Mouse (Mus musculus) E14TG2a.4 (cell line): ENCODE data around the gene Lhb.

Experiments
- H3K27me3 ChIP-seq: 2 replicates; pipeline ENCODE4 v1.6.1; 2014; ENCODE audit warnings: low read length, control low read depth; ENCODE audit not compliant: insufficient read depth
- H3K36me3 ChIP-seq: 2 replicates; pipeline ENCODE4 v1.6.1; 2014; ENCODE audit warnings: low read length, control low read depth; ENCODE audit not compliant: insufficient read depth
- H3K4me1 ChIP-seq: replicated peaks from 2 replicates; pipeline ENCODE4 v1.6.1; 2014; ENCODE audit warnings: low read depth, low read length, control low read depth
- H3K4me3 ChIP-seq: replicated peaks from 2 replicates; pipeline ENCODE4 v1.5.1; 2014; ENCODE audit warnings: mild to moderate bottlenecking, low read length
- H3K9me3 ChIP-seq: 2 replicates; pipeline ENCODE4 v1.6.1; 2014; ENCODE audit warnings: low read length, control low read depth
- CTCF ChIP-seq: conservative IDR thresholded peaks from 2 replicates; pipeline ENCODE4 v1.5.1; 2014; ENCODE audit warnings: low read length
- NANOG ChIP-seq: IDR thresholded peaks from 2 replicates; pipeline ENCODE4 v1.6.1; 2014; ENCODE audit warnings: borderline replicate concordance, low read length, mixed read lengths
- POU5F1 ChIP-seq: IDR thresholded peaks from 2 replicates; pipeline ENCODE4 v1.6.1; 2014; ENCODE audit warnings: low read length, borderline replicate concordance

Gene Lhb

DNA sequence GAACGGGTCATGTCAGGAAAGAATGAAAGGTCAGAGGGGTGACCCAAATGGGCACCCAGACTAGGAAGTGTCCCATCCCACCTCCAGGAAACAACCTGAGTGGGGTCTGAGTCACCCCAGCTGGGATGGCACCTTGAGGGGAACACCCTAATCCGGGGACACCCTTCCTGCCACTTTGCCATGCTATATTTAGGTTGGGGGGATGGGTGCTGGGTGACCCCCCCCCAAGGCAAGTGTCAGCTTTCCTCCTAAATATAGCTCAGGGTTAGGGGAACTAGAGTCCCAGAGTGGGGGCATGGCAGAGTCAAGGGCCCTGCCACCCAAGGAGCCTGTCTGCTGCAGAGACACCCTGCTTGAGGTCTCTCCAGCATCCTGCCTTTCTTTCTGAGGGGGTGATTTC is 8.2 kb upstream of the Lhb start:
- TF ChIP-seq CTCF, result no peak
- no peak for TF ChIP-seq NANOG
- TF ChIP-seq POU5F1, result no peak
- no peak overlapping the region for H3K4me3 ChIP-seq
- no peaks in the 10 kb centered on the region for H3K9me3 ChIP-seq
- peaks cover 65% of the 10 kb centered on the region for H3K4me1 ChIP-seq
- H3K27me3 ChIP-seq, result peaks cover 85% of the 10 kb centered on the region
- H3K36me3 ChIP-seq, result no peaks in the 10 kb centered on the region

DNA sequence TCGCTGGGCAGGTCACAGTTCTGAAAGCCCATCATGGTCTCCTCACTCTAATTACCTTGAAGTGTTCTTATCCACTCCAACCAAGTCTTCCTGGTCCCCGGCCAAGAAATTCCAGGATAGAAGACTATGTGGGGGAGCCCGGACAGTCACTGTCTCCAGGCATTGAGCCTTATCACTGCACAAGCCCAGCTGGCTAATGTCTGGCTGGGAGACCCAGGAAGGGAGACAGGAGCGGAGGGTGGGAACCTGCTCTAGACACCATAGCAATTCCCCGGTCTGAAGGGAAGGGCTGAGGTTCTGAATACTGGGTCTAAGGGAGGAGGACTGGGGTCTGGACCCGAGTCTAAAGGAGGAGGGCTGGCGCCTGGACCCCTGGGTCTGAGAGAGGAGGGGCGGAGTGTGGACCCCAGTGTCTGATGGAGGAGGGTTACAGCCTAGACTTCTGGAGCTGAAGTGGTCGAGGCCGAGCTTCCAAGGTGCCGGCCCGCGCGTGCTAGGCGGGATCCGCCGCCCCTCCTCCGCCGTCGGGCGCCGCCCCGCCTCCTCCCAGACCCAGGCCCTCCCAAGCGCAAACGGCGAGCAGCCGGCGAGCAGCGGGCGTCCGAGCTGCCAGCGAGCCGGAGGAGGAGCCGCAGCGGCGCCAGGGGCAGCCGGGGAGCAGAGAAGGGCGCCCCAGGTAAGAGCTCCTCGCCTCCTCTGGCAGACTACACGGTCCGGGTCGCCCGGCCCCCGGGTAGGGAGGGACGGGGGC is 7.3 kb upstream of the Lhb start, which contains the start of gene Ntf5:
TSS of gene Ntf5 (plus strand) at position 583 of the 751 bp plus-strand sequence.
- peaks cover 79% of the 10 kb centered on the region for H3K27me3 ChIP-seq
- peaks cover 65% of the 10 kb centered on the region for H3K4me1 ChIP-seq
- no peaks in the 10 kb centered on the region for H3K36me3 ChIP-seq
- H3K9me3 ChIP-seq, result no peaks in the 10 kb centered on the region
- peak within 1 kb of the TSS; percentile 81 for H3K4me3 ChIP-seq
- TF ChIP-seq NANOG (no peak), CTCF (no peak), POU5F1 (no peak)

DNA sequence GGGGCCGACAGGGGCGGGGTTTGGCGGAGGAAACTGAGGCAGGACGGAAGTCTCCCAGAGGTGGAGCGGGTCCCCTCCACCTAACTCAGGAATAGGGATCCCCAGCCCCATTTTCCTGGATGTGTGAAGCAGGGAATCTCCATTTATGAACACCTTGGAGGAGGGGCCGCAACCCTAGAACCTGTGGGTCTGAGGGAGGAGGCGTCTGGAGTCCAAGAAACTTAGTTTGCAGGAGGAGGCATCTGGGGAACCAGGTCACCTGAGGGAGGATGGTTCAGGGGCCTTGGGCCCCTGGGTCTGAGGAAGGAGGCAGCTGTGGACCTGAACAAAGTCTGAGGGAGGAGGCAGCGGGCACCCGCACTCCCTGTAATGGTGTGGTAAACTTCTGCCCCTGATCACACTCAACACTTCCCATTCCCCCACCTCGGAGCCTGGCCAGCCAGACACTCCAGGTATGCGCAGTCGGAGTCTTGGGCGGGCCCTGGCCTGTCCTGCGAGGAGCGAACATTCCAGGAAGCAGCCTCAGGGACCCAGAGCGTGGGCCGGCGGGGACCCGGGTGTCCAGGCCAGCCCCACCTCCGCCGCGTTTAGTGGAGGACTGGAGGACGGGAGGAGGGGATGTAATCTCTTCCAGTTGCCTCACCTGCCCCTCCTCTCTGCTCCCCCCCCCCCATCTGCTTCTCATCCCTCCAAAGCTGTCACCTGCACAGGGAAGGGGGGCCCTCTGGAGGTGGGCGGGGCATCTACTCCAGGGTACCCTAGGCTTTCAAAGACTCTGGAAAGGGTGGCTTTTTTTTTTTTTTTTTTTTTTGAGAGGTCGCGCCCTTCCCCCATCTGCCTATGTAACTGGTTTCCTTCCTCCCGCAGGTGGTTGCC is 6.5 kb upstream of the Lhb start:
- TF ChIP-seq CTCF (no peak), NANOG (no peak), POU5F1 (no peak)
- Histone ChIP-seq H3K27me3 (peaks cover 79% of the 10 kb centered on the region), H3K9me3 (no peaks in the 10 kb centered on the region)

DNA sequence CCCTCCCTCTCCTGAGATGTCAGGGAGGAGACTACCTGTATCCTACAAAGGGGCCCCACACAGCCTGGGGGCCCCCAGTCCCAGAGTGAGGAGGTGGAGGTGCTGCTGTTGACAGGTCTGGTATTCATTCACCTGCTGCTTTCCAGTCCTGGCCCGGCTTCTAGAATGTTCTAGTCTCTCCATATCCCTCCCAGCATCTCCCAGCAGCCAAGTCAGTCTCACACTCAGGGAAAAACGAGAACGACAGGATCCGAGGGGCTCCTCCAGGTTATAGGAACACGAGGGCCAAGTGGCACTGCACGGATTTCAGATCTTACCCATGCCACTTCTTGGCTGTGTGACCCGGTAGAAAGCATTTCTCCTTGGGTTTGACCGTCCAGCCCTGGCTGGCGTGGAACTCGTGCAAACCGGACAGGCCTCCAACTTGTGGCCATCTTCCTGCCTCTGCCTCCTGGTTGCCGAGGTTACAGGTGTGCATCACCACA is 5.8 kb upstream of the Lhb start:
- peaks cover 69% of the 10 kb centered on the region for H3K4me1 ChIP-seq
- TF ChIP-seq POU5F1 (no peak), NANOG (no peak), CTCF (no peak)
- peaks cover 73% of the 10 kb centered on the region for H3K27me3 ChIP-seq
- H3K36me3 ChIP-seq, result no peaks in the 10 kb centered on the region
- peak overlapping the region; percentile 81 for H3K4me3 ChIP-seq
- no peaks in the 10 kb centered on the region for H3K9me3 ChIP-seq

More for the DNA sequence above, 6.5 kb upstream of the Lhb start:
- H3K36me3 ChIP-seq, result no peaks in the 10 kb centered on the region
- H3K4me1 ChIP-seq, result peaks cover 66% of the 10 kb centered on the region
- H3K4me3 ChIP-seq, result peak overlapping the region; percentile 81

DNA sequence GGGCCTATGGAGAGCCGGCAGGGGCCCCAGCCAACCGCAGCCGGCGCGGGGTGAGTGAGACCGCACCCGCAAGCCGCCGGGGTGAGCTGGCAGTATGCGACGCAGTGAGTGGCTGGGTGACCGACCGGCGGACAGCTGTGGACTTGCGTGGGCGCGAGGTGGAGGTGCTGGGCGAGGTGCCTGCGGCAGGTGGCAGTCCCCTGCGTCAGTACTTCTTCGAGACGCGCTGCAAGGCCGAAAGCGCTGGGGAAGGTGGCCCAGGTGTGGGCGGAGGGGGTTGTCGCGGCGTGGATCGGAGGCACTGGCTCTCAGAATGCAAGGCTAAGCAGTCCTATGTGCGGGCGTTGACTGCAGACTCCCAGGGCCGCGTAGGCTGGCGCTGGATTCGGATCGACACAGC is 5.0 kb upstream of the Lhb start:
- TF ChIP-seq POU5F1 (no peak), NANOG (no peak), CTCF (no peak)
- Histone ChIP-seq H3K27me3 (peaks cover 64% of the 10 kb centered on the region), H3K9me3 (no peaks in the 10 kb centered on the region), H3K36me3 (peaks cover 3% of the 10 kb centered on the region), H3K4me1 (peaks cover 78% of the 10 kb centered on the region), H3K4me3 (peak overlapping the region; percentile 81)

DNA sequence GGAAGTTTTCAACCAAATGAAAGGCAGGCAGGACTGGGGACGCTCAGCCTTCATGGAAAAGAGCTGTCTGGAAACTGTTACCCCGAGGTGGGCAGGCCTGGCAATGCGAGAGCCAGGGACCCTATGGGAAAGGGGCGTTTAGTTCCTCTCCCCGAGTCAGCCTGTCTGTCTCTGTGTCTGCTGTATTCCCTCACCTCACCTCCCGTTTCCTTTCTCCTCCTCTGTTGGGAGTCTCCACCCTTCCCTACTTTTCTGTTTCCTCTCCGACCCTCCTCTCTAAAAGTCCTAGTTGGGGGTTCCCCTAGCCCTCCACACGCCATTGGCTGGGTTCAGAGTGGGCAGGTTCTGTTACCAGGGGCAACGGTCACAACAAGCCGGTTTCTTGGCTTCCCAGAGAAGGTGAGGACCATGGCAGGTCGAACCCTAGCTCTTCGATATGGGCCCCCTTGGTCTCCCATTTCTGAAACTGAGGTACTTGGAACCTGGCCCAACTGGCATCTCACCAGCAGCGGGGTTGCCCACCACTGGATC is 2.6 kb upstream of the Lhb start:
- H3K9me3 ChIP-seq, result no peaks in the 10 kb centered on the region
- peaks cover 94% of the 10 kb centered on the region for H3K4me1 ChIP-seq
- peaks cover 44% of the 10 kb centered on the region for H3K27me3 ChIP-seq
- peak overlapping the region; percentile 41; the same call in 1 of the 2 replicates for H3K4me3 ChIP-seq
- peaks cover 27% of the 10 kb centered on the region for H3K36me3 ChIP-seq
- TF ChIP-seq NANOG (no peak), POU5F1 (no peak), CTCF (no peak)

DNA sequence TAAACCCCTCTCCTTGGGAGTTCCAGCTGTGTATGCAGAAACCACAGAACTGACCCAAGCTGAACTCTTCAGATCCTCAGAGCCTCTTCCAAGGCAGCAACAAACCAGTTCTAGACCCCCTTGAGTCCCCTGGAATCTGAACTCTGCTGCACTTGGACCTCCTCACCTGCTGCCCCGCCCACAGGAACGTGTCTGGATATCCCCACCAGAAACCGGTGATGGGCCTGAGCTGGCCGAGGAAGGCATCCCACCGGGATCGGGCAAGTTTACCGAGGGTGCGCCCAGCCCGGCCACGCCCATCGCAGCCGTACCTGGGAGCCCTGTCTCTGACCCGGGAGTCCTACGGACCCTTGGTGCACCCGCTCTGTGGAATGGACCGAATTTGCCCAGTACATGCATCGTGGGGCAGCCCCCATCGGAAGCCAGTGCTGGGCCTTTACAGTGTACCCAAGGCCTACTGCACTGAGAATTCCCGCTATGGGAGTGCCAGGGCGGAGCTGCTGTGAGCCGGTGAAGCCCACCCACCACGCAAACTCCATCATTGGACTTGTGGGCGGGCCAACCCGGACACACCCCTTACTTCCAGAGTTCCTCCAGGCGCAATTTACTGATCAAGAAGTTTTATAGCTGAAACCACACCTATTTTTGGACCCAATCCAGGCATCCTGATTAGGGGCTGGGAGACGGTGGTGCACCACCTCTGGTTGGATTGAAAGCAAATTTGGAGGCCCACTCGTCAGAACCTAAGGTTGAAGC is 583 bp upstream of the Lhb start:
- Histone ChIP-seq H3K27me3 (peaks cover 31% of the 10 kb centered on the region), H3K4me1 (peaks cover 98% of the 10 kb centered on the region), H3K9me3 (no peaks in the 10 kb centered on the region), H3K4me3 (peak overlapping the region; percentile 67), H3K36me3 (peaks cover 47% of the 10 kb centered on the region)
- TF ChIP-seq POU5F1, result no peak
- TF ChIP-seq CTCF, result no peak
- no peak for TF ChIP-seq NANOG

DNA sequence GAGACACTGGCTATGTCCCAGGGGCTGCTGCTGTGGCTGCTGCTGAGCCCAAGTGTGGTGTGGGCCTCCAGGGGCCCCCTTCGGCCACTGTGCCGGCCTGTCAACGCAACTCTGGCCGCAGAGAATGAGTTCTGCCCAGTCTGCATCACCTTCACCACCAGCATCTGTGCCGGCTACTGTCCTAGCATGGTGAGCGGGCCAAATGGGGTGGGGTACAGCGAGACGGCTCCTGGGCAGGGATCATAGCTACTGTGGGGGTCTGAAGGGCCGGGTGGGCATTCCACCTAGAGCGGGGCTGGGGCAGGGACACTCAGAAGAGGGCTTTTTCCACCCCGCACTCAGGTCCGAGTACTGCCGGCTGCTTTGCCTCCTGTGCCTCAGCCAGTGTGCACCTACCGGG is 574 bp downstream of the Lhb start:
- Histone ChIP-seq H3K4me3 (peak overlapping the region; percentile 67), H3K4me1 (peaks cover 98% of the 10 kb centered on the region), H3K27me3 (peaks cover 19% of the 10 kb centered on the region), H3K36me3 (peaks cover 59% of the 10 kb centered on the region), H3K9me3 (no peaks in the 10 kb centered on the region)
- TF ChIP-seq POU5F1 (no peak), CTCF (no peak), NANOG (no peak)
